Mouse (Mus musculus) layer of hippocampus, postnatal 10 days (tissue): ENCODE results near the gene Mptx2. TPM values are rescaled to one million over a fixed set of nuclear protein-coding genes. Genes with fewer than 3 reads are reported as not detected.
"Not testable (repeated sequence)": the region's sequence is repeated elsewhere in the genome, so short reads cannot be mapped to it uniquely, and the experiment has no call there.

Experiments
- DNase-seq, 2 experiments: peaks; one replicate each; pipeline ENCODE4 v3.0.0; 2021; ENCODE audit warnings: low spot score in 2 of 2
- long read RNA-seq: library from polyadenylated mRNA; stranded (forward); transcript quantifications from one replicate; pipeline ENCODE4 v2.0.0, GENCODE M21; 2023
- total RNA-seq, 2 experiments: library from RNA; stranded (reverse); gene quantifications; 2 replicates each; pipeline ENCODE4 v1.2.3; 2021

Mptx2 gene
- total RNA-seq: not detected
- long read RNA-seq: 0 reads

- DNase-seq: no peak
Measured at GRCm38 (mm10) chr1:173277677-173278076, at the start of gene Mptx2. Gene Mptx2 (minus strand): TSS chr1:173277777.

GRCm38 (mm10) chr1:173326552-173326951 is 49.0 kb upstream of the Mptx2 start:
- DNase-seq: no peak

GRCm38 (mm10) chr1:173325395-173325794 is 47.8 kb upstream of the Mptx2 start:
- no peak for DNase-seq

GRCm38 (mm10) chr1:173324961-173325360 is 47.4 kb upstream of the Mptx2 start:
- no peak for DNase-seq

GRCm38 (mm10) chr1:173323839-173324585 is 46.4 kb upstream of the Mptx2 start:
- peak in 1 of 2 experiments; percentile 69 for DNase-seq

GRCm38 (mm10) chr1:173322249-173322627 is 44.7 kb upstream of the Mptx2 start:
- no peak for DNase-seq

GRCm38 (mm10) chr1:173321593-173322248 is 44.1 kb upstream of the Mptx2 start:
- DNase-seq: no peak

GRCm38 (mm10) chr1:173317925-173318477 is 40.4 kb upstream of the Mptx2 start:
- DNase-seq: no peak

GRCm38 (mm10) chr1:173315725-173316124 is 38.1 kb upstream of the Mptx2 start:
- no peak for DNase-seq

- not testable (repeated sequence) for DNase-seq
Measured at GRCm38 (mm10) chr1:173313535-173314050, 36.0 kb upstream of the Mptx2 start.

GRCm38 (mm10) chr1:173302795-173303194 is 25.2 kb upstream of the Mptx2 start:
- not testable (repeated sequence) for DNase-seq

- no peak for DNase-seq
Measured at GRCm38 (mm10) chr1:173265701-173266100, 11.9 kb downstream of the Mptx2 start, which contains the start of gene Olfr418. Gene Olfr418 (plus strand): TSS chr1:173266001.

- DNase-seq: no peak
Measured at GRCm38 (mm10) chr1:173249888-173250287, 27.7 kb downstream of the Mptx2 start.

GRCm38 (mm10) chr1:173237004-173237403 is 40.6 kb downstream of the Mptx2 start:
- DNase-seq: not testable (repeated sequence)

- DNase-seq: no peak
Measured at GRCm38 (mm10) chr1:173227081-173227480, 50.5 kb downstream of the Mptx2 start, which contains the start of gene Fcer1a. Gene Fcer1a (minus strand): TSS chr1:173227214.

Other genes with a start within 250 kb of the Mptx2 start
- gene Olfr1408, start 140.4 kb downstream of the Mptx2 start, total RNA-seq: not detected
- not detected for gene Olfr1406, start 87.1 kb downstream of the Mptx2 start, total RNA-seq
- gene Olfr218, start 80.0 kb downstream of the Mptx2 start, total RNA-seq: not detected
- not detected for gene Olfr1404, start 65.4 kb downstream of the Mptx2 start, total RNA-seq
- not detected for gene Fcer1a, start 50.6 kb downstream of the Mptx2 start, total RNA-seq
- gene Olfr418, start 11.8 kb downstream of the Mptx2 start, total RNA-seq: not detected
- gene Ackr1, start 56.0 kb upstream of the Mptx2 start, total RNA-seq: 10 to 100 TPM; 77.4 to 81.1 TPM
- 1 to 10 TPM; 3.5 to 5.4 TPM for gene Aim2, start 73.1 kb upstream of the Mptx2 start, total RNA-seq
- 100 to 1,000 TPM; 324 to 348 TPM for gene Cadm3, start 89.9 kb upstream of the Mptx2 start, total RNA-seq
- not detected for gene Ifi206, start 213.3 kb upstream of the Mptx2 start, total RNA-seq